Mouse (Mus musculus) thymus, adult 2 months (tissue): ENCODE measurements around the gene Rars.

Experiments
- CTCF ChIP-seq: fragments of 200-500 bp; IDR thresholded peaks from 2 replicates; pipeline ENCODE4 v1.5.1; 2012; ENCODE audit warnings: mild to moderate bottlenecking, control low read depth, low read length, moderate library complexity, borderline replicate concordance; ENCODE audit not compliant: control insufficient read depth, poor library complexity, insufficient read depth; ENCODE audit errors: extremely low read depth
- POLR2A ChIP-seq: fragments of 200-500 bp; IDR thresholded peaks from 2 replicates; pipeline ENCODE4 v1.6.1; 2012; ENCODE audit warnings: mild to moderate bottlenecking, low read length, control low read depth, moderate library complexity; ENCODE audit not compliant: control insufficient read depth, poor library complexity, insufficient read depth; ENCODE audit errors: extremely low read depth

DNA sequence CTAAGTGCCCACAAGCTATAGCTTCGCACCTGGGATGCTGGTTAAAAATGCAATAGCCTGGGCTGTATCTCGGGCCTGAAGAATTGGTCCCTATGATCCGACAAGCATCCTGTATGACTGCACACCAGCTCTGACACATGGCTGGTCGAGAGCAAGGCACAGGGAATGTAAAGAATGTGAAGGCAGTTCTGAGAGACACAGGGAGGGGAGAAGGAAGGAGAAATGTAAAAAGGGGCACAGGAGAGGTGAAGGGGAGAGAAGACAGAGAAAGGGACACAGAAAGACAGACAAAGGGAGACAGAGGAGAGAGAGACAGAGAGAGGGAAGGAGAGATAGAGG is 44.2 kb upstream of the Rars start:
- no peak for TF ChIP-seq CTCF
- TF ChIP-seq POLR2A, result no peak
